Mouse (Mus musculus) hematopoietic multipotent progenitor cell, adult 10-12 weeks (in vitro differentiated cells): ENCODE measurements around the gene Sfrp5. TPM values are rescaled to one million over a fixed set of nuclear protein-coding genes. Genes with fewer than 3 reads are reported as not detected.

ENCODE experiments used
- polyA plus RNA-seq: library from polyadenylated mRNA; stranded (reverse); fragments of >175 nt; gene quantifications from 2 replicates; pipeline ENCODE4 v1.2.3, GENCODE M21; 2012; ENCODE audit warnings: low replicate concordance

Gene Sfrp5
- polyA plus RNA-seq = not detected in 2 replicates

DNA sequence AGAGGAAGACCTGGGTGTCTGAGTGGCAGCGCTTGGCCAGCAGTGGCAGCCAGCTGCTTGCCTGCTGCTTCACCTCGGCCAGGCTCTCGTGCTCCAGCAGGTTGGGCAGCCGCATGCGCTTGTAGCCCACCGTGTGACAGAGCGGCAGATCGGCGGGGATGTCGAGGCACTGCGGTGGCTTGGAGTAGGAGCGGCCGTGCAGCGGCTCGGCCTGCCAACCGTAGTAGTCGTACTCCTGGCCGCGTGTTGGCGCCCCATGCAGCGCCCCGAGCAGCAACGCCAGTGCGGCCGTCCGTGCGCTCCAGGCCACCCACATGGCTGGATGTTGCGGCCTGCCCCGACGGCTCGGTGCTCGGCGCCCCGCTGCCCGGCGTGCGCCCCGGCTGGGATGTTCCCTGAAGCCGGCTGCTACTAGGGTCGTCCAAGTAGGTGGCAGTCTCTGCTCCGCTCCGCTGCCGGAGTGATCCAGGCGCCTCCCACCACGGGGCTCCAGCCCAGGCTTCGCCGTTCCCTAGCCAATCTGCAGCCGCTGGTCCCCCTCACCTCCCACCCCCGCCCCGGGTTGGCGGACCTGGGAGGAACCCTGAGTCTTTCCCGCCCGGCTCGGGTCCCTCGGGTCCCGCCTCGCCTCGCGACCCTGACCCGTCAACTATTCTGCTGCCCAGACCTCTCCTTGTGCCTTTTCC, at the start of gene Sfrp5:
TSS of gene Sfrp5 (minus strand) at position 557 of the 686 bp plus-strand sequence.

DNA sequence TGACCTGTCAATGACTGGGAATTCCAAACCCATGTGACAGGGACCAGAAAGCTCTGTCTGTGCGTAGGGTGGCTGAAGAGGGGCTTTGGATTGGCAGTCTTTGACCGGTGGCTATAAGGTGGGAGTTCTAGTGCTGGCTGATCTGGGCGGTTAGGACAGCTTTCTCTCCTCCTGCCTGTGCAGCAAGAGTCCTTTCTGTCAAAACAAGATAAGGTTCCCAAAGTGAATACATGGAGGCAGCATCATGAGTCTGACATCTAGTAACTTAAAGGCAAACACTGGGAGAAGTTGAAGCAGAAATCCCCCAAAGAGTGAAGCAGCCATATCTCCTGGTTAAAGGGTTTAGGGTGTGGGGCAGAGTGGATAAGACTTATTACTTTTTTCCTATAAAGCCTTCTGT, 45.5 kb upstream of the Sfrp5 start, which contains the start of gene Golga7b:
TSS of gene Golga7b (plus strand) at position 56 of the 400 bp plus-strand sequence.

DNA sequence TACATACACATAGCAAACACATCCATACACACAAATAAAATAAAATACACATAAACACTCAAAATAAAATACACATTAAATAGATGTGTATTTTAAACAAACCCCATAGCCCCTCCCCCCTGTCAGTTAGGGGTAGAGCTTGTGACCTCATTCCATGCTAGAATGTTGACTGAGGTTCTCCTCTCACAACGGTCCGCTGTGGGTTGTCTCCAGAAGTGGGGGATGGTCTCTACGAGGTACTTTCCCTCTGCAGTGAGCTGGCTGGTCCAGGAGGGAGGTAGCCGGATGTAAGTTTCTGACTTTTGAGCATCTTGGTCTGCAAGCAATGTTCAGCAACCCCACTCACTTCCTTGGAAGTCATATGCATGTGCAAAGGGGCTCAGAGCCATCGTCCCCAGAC, 38.3 kb downstream of the Sfrp5 start, which contains the start of gene Zfyve27:
TSS of gene Zfyve27 (plus strand) at position 188 of the 400 bp plus-strand sequence.

Other genes starting within 250 kb of the Sfrp5 start
- gene Mms19, start 221.1 kb downstream of the Sfrp5 start, polyA plus RNA-seq = 16.1 and 17.4 TPM in 2 replicates
- gene Ubtd1, start 220.5 kb downstream of the Sfrp5 start, polyA plus RNA-seq = 21.5 and 23.0 TPM in 2 replicates
- 0.88 and 2.3 TPM in 2 replicates for gene Ankrd2, start 166.3 kb downstream of the Sfrp5 start, polyA plus RNA-seq
- gene Hoga1, start 156.6 kb downstream of the Sfrp5 start, polyA plus RNA-seq = 0.80 TPM in 1 of 2 replicates, not detected in the other
- 0.08 TPM in 1 of 2 replicates, not detected in the other for gene 4933411K16Rik, start 150.0 kb downstream of the Sfrp5 start, polyA plus RNA-seq
- 0.08 TPM in 2 replicates for gene Morn4, start 115.9 kb downstream of the Sfrp5 start, polyA plus RNA-seq
- gene Pi4k2a, start 111.8 kb downstream of the Sfrp5 start, polyA plus RNA-seq = 28.0 and 54.8 TPM in 2 replicates
- 26.7 and 58.4 TPM in 2 replicates for gene Avpi1, start 73.2 kb downstream of the Sfrp5 start, polyA plus RNA-seq
- 17.7 and 33.9 TPM in 2 replicates for gene Marveld1, start 54.9 kb downstream of the Sfrp5 start, polyA plus RNA-seq
- gene Zfyve27, start 38.3 kb downstream of the Sfrp5 start, polyA plus RNA-seq = 26.0 and 40.9 TPM in 2 replicates
- 0.03 TPM in 1 of 2 replicates, not detected in the other for gene Golga7b, start 45.3 kb upstream of the Sfrp5 start, polyA plus RNA-seq
- gene Crtac1, start 229.5 kb upstream of the Sfrp5 start, polyA plus RNA-seq = not detected in 2 replicates